Mouse (Mus musculus): ENCODE results near the gene Fam120b. TPM values are rescaled to one million over a fixed set of nuclear protein-coding genes. Genes with fewer than 3 reads are reported as not detected.
A peak's percentile ranks its signal among the peaks of the same experiment; 100 is the strongest.

Gene Fam120b
- total RNA-seq (2012; rRNA removed) (17.8 and 19.5 TPM in 2 replicates), total RNA-seq (2014; rRNA removed) (17.2 and 18.7 TPM in 2 replicates), polyA plus RNA-seq (2012; ENCODE audit: insufficient read length, low read depth) (14.9 and 18.1 TPM in 2 replicates)

DNA sequence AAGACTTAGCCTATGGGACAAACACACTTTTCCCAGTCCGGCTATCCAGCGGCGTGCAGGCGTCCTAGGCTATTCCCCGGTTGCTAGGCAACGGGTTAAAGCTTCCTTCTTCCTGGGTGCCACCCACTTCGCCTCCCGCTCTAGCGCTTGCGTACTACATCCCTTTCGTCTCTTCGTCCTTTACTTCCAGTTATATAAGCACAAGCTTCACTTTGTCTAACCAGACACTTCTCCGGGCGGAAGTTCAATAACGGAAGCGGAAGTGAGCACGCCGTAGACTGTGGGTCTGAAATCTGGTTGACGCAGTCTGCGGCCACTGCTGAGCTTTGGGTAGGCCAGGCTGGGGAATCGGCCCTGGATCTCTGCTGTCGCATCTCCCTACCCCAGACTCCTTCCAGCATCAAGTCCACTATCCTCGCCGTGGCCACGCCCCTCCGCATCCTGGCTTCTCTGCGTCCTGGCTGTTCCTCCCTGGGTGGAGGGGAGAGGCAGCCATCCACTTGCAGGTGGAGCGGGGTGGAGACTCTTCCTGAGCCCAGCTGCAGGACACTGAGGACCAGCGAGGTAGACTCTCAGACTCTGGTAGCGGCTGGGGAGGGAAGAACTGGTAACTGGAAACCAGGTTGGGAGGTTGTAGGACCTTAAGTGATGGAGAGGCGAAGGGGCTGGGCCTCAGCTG is at the start of gene Fam120b:
Gene Fam120b (plus strand): TSS at position 206 of the 679 bp plus-strand sequence.
- H3K4me1 ChIP-seq (ENCODE audit: control insufficient read depth in 1 of 2, insufficient read depth in 2 of 2) = peaks cover 0 to 30% of the 10 kb centered on the region in 2 experiments; a peak in 2 of 4 replicates
- peak within 1 kb of the TSS; percentile 91 for H3K4me2 ChIP-seq (ENCODE audit: insufficient read depth, low read depth, poor library complexity, severe bottlenecking)
- TF ChIP-seq POLR2A (IDR thresholded peaks at IDR 0.05; ENCODE audit: low read depth, low read length) = peak; percentile 93
- TF ChIP-seq NELFE (IDR thresholded peaks at IDR 0.05; ENCODE audit: low read depth, low read length) = peak; percentile 90
- peak; percentile 96 for TF ChIP-seq ELF1 (IDR thresholded peaks at IDR 0.05; ENCODE audit: low read depth, low read length)
- peak; percentile 94 for TF ChIP-seq MXI1 (IDR thresholded peaks at IDR 0.05; ENCODE audit: low read depth, low read length)
- TF ChIP-seq TBP (conservative IDR thresholded peaks at IDR 0.05; ENCODE audit: low read depth, low read length) = peak; percentile 71; the same call in 1 of the 2 replicates
- TF ChIP-seq BHLHE40 (IDR thresholded peaks at IDR 0.05; ENCODE audit: low read depth, low read length) = no peak
- TF ChIP-seq MYC (IDR thresholded peaks at IDR 0.05; ENCODE audit: low read depth, low read length) = peak; percentile 42; the same call in 1 of the 2 replicates
- TF ChIP-seq ETS1 (conservative IDR thresholded peaks at IDR 0.05; ENCODE audit: low read depth, low read length) = no peak
- peak; percentile 90 for TF ChIP-seq NRF1 (IDR thresholded peaks at IDR 0.05; ENCODE audit: low read depth, low read length)
- TF ChIP-seq KAT2A (IDR thresholded peaks at IDR 0.05; ENCODE audit: insufficient replicate concordance, low read length) = 0 out of 2 replicates have a peak, but pooled peaks have one; percentile 13
- TF ChIP-seq CHD1 (IDR thresholded peaks at IDR 0.05; ENCODE audit: low read depth, low read length) = no peak
- TF ChIP-seq ZMIZ1 (IDR thresholded peaks at IDR 0.05; ENCODE audit: low read depth, low read length) = peak; percentile 29; the same call in 1 of the 2 replicates
- peak; percentile 49; the same call in 1 of the 2 replicates for TF ChIP-seq TCF12 (IDR thresholded peaks at IDR 0.05; ENCODE audit: low read depth, low read length)
- TF ChIP-seq RCOR1 (conservative IDR thresholded peaks at IDR 0.05; ENCODE audit: low read depth, low read length) = no peak
- no peak for TF ChIP-seq USF2 (conservative IDR thresholded peaks at IDR 0.05; ENCODE audit: low read depth, low read length)
- TF ChIP-seq GABPA (IDR thresholded peaks at IDR 0.05; ENCODE audit: insufficient replicate concordance, low read depth, low read length) = no peak
- no peak for TF ChIP-seq EP300 (IDR thresholded peaks at IDR 0.05; ENCODE audit: low read length)
- no peak for TF ChIP-seq ZC3H11A (IDR thresholded peaks at IDR 0.05; ENCODE audit: low read depth, low read length)
- TF ChIP-seq SMC3 (IDR thresholded peaks at IDR 0.05; ENCODE audit: low read depth, low read length) = no peak
- no peak for TF ChIP-seq JUND (conservative IDR thresholded peaks at IDR 0.05; ENCODE audit: low read depth, low read length)
- TF ChIP-seq IRF4 (IDR thresholded peaks at IDR 0.05; ENCODE audit: low read depth, low read length) = no peak
- no peak for TF ChIP-seq RAD21 (IDR thresholded peaks at IDR 0.05; ENCODE audit: low read depth, low read length)
- TF ChIP-seq JUN (IDR thresholded peaks at IDR 0.05; ENCODE audit: insufficient read depth, low read depth, low read length) = no peak
- TF ChIP-seq MAX (IDR thresholded peaks at IDR 0.05; ENCODE audit: low read length) = no peak
- TF ChIP-seq MEF2A (IDR thresholded peaks at IDR 0.05; ENCODE audit: borderline replicate concordance, low read depth, low read length) = no peak
- peak; percentile 81 for TF ChIP-seq HCFC1 (IDR thresholded peaks at IDR 0.05; ENCODE audit: low read depth, low read length)
- TF ChIP-seq PAX5 (IDR thresholded peaks at IDR 0.05; ENCODE audit: low read length) = no peak
- no peak for TF ChIP-seq ZKSCAN1 (IDR thresholded peaks at IDR 0.05; ENCODE audit: borderline replicate concordance, low read depth, low read length)
- TF ChIP-seq POLR2AphosphoS2 (IDR thresholded peaks at IDR 0.05; ENCODE audit: low read depth, low read length) = peak; percentile 61; the same call in 1 of the 2 replicates
- no peak for TF ChIP-seq MAFK (IDR thresholded peaks at IDR 0.05; ENCODE audit: insufficient replicate concordance, low read length)
- no peak for TF ChIP-seq MAZ (IDR thresholded peaks at IDR 0.05; ENCODE audit: low read depth, low read length)
- no peak for TF ChIP-seq CTCF (conservative IDR thresholded peaks at IDR 0.05 in 1 of 2, IDR thresholded peaks at IDR 0.05 in 1 of 2; ENCODE audit: low read depth in 2 of 2, low read length in 2 of 2)
- peak; percentile 94 for TF ChIP-seq SIN3A (IDR thresholded peaks at IDR 0.05; ENCODE audit: low read length)
- no peak for TF ChIP-seq E2F4 (IDR thresholded peaks at IDR 0.05; ENCODE audit: insufficient replicate concordance, low read depth, low read length)
- no peak for TF ChIP-seq ZNF384 (IDR thresholded peaks at IDR 0.05; ENCODE audit: low read depth, low read length)
- no peak for TF ChIP-seq CHD2 (IDR thresholded peaks at IDR 0.05; ENCODE audit: low read length)
- TF ChIP-seq UBTF (IDR thresholded peaks at IDR 0.05; ENCODE audit: low read depth, low read length) = no peak
- no peak for TF ChIP-seq USF1 (IDR thresholded peaks at IDR 0.05; ENCODE audit: low read depth, low read length)
- DNase-seq (ENCODE audit: extremely low read depth) = peak; percentile 98
- H3K79me2 ChIP-seq (replicated peaks; ENCODE audit: control insufficient read depth, extremely low read depth, insufficient read depth, poor library complexity, severe bottlenecking) = peaks cover 24% of the 10 kb centered on the region
- in situ Hi-C loops (cut with MboI; ENCODE audit: low pct_ligation_motif_present, low pct_unique_long_range_greater_than_20kb, low sequenced_read_pairs) = no loop called here
- H3K27me3 ChIP-seq (replicated peaks) = peaks cover 24% of the 10 kb centered on the region
- H3K9ac ChIP-seq (ENCODE audit: insufficient read depth, low read depth) = peak within 1 kb of the TSS; percentile 99
- peak within 1 kb of the TSS; percentile 70 for H3K27ac ChIP-seq (ENCODE audit: insufficient read depth, low read depth)
- no peaks in the 10 kb centered on the region for H3K9me3 ChIP-seq (replicated peaks; ENCODE audit: low read length)
- H3K36me3 ChIP-seq (replicated peaks in 1 of 2; ENCODE audit: control insufficient read depth in 1 of 2, insufficient read depth in 1 of 2, low read length in 1 of 2) = peaks cover 0 to 17% of the 10 kb centered on the region in 2 experiments
- dilution Hi-C loops (cut with MboI; ENCODE audit: extremely low pct_ligation_motif_present, extremely low pct_unique_long_range_greater_than_20kb, low sequenced_read_pairs) = no loop called here
- peak within 1 kb of the TSS; percentile 69 to 100 (median 82) for H3K4me3 ChIP-seq (replicated peaks in 1 of 3; ENCODE audit: low read depth in 2 of 3, low read length in 2 of 3, poor library complexity in 1 of 3)
